Mouse (Mus musculus) right cerebral cortex, postnatal 14 days (tissue): ENCODE data around the gene Rbm26.

Source experiments
- DNase-seq: peaks from one replicate; pipeline ENCODE4 v3.0.0; 2022

Gene Rbm26

DNA sequence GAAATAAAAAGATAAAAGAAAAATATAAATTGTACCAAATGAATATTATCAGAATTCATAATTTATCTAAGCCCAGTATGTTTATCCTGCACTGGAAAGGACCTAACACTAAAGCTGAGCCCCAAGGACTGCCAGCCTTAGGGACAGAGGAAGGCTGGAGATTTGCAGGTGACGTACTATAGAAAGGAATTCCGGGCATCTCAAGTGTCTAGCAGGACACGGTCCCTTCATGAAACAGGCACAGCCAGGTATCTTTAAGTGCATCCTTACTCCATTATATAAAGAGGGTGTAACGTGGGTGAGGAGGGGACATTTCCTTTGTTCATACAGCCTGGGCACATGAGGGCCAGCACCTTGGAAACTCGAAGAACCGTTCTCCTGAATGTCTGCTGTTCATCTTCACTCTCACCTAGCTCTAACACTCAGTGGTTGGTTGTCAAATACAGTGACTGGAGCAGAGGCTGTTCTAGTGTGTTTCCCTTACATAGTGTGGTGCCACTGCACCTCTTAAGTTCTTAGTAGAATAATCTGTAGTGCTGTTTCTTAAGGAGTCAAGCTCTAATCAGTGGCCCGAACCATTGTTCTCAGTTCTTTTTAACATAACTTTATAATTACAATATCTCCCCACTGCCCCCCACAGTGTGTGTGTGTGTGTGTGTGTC lies 91.7 kb downstream of the Rbm26 start:
- no peak for DNase-seq

DNA sequence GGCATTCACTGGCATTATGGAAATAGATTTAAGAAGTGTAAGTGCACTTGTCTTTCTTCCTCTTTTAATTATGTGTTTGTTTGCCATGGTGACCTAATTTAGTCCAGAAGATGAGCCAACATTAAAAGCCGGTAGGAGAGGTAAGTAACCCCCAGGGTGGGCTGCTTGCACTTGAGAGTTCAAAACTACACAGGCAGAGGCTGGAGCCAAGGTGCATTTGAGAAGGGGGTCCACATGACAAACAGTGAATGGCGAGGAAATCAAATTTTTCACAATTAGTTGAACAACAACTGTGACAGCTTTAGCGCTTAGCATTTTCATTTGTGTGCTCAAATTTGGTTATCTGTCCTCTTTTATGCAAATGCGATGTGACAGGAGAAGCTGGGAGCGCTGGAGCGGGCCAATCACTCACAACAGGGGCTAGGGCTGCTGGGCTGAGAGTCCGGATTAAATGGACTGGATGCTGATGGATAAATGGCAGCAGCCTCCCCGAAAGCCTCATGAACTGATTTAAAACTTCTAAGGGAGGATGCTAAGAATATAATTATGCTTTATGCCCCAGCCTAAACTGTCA lies 92.3 kb downstream of the Rbm26 start:
- DNase-seq = no peak

DNA sequence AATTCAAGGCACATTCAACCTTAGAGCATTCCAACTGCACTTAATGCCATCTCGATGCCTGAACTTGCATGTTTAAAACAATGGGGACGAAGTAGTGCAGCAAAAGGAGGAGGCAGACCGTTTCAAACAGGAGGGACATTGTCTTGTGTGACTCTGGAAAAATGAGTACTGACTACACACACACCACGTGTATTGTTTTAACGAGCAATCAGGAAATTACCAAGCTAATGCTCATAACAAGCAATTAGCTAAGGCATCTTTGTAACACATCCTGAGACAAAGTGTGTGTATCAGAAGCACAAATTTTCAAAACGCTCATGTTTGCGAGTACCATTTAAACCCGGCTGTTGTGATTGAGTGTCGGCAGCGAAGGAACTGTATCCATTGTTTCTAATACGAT lies 93.0 kb downstream of the Rbm26 start:
- no peak for DNase-seq

DNA sequence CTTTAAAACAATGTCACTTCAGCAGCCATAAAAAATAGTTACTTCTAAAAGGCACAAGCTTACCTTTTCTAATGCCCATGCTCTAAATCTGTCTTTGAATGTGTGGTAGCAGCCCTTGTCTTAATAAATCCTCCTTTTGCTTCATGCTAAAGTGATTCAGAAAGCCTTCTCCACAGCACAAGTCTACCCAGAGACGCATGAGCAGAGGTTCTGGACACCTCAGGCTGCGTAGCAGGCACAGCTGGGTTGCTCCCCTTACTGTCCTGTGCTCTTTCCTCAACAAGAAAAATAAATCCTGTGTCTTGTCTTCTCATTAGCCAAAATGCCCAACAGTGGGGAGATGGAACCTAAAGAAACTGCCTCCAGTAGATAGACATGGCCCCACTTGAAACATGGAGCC lies 102.4 kb downstream of the Rbm26 start:
- DNase-seq = no peak

DNA sequence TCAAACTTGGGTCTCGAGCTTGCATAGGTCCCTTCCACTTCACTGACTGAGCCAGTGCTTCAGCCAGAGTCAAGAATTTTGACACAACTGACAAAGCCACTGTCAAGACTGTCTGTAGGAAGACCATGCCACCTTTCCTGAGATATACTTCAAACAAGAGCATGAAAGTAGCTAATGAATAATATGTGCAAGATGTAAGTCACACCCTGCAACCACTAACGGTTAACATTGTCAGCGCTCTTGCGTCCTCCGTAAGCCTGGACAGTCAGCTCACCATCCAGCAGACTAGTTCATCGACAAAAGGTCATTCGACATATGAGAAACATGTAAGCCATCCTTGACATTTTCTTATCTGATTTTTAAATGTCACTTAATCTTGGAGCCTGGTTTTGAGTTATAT lies 102.8 kb downstream of the Rbm26 start:
- DNase-seq = no peak

DNA sequence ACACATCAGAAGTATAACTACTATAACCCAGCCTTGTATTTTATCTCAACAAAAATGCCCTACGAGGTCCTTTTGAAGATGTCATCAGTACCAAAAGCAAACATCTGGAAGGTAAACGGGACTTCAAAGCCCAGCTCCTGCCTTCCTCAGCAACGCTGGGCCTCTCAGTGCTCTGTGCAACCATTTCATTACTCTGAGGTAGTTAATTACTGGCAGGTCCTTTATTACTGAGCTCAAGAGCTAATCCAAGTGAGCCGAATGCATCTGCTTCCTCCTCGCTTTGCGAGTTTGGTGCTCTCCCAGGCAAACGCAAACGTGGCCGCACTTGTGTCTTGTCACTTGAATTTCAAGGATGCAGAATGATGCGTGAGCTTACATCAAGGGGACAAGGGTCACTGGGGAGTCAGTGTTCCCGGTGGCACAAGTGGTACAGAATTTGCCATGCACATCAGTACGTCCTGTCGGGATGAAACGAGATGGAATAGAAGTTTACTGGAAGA lies 106.1 kb downstream of the Rbm26 start:
- no peak for DNase-seq

DNA sequence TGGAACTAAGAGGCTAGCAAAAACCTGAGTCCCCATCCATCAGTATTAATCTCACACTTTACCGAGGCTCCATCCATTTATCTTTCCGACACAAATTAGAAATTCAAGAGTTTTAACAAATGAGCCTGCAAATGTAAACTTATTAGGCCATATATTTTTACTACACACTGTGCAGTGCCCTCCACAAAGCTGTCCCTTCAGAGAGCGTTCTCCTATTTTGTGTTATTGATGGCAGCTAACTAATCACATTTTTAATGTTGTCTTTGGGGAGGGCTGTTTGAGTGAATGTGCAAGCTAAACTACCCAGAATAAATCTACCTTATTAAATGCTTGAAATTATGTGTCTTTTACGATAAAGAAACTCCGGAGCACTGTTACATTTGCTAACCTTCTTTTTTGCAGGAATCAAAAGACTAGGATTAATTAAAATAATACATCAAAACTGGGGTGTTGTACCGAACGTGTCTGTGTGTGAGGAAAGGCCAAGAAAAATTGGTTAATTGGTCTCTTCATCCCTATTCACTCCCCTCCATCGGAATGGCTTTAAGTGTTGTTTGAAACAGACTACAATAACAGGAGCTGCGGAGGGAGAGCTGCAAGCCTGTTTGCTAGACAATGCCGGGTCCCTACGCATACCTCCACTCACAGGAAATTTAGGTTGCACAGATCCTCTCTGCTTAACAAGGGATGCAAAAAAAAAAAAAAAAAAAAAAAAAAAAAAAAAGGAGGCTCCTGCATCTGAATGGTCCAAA lies 106.7 kb downstream of the Rbm26 start:
- DNase-seq = no peak

DNA sequence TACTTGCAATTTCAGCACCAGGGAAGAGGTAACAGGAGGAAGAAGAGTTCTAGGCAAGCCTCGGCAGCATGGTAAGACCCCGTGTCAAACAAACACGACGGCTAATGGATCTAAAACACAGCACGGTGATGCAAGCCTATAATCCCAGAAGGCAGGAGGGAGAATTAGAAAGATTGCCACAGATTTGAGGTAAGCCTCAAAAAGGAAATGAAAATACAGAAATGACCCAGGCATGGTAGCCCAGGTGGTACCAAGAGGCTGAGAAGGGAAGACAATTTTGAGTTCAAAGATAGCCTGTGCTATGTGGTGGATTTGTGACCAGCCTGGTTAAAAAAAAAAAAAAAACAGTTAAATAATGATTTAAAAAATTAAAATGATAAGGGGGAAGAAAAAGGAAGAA lies 109.1 kb downstream of the Rbm26 start:
- DNase-seq = no peak

DNA sequence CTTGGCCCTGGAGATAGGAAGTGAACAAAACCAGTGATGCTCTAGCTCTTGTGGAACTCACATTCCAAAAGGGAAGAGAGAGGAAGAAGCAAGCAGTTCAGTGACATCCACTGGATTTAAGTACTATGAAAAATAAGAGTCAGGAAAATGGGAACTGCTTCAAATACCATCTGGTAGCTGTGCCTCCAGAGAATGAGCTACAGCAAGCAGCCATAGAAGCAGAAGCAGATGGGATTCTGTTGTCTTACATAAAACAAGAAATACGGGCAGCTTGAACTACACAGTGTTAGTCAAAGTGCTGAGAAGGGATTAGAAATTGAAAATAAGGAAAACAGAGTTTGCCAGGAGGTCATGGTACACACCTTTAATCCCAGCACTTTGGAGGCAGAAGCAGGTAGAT lies 112.9 kb downstream of the Rbm26 start:
- no peak for DNase-seq

DNA sequence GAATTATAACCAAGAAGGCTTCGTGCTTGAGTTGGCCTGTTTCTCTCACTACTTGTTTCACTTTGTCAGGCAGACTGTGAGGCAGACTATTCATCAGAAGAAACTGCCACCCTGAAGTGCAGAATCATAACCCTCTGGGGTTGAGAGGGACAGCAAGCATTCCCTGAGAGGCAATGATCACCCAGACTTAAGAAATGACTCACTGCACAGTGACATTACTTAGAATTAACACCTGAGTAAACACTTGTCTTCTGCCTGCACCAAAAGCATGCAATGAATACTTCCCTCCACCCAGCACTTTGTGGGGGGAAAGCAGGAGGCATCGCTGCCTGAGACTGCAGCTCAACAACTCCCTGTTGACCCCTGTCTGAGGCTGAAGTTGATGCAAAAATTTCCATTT lies 115.9 kb downstream of the Rbm26 start:
- no peak for DNase-seq

DNA sequence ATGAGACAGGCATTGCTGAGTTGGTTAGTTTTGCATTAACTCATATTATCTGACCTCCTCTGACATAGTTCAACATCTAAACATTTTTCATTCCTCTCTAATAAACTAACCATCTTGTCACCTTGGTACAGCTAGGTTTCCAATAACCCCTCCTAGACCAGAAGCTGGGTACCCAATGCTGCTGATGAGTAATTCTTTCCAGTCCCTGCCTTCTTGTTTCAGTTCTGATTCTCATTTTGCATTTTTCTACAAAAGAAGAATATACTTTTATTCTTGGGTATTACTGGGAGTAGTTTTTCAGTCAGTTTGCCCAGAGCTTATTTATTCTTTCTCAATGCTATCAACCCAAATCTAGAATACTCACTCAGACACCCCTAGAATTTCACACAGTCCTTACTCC lies 119.2 kb downstream of the Rbm26 start:
- no peak for DNase-seq
